Mouse (Mus musculus) adipocyte (in vitro differentiated cells): Measurements from ENCODE around the gene Crocc.

Experiments used
- DNase-seq: peaks from one replicate; pipeline ENCODE4 v3.0.0-alpha.2; 2016; ENCODE audit warnings: low spot score

Gene Crocc

GRCm38 (mm10) chr4:141066709-141067515 lies 6.6 kb upstream of the Crocc start:
- DNase-seq, result peak; percentile 36

GRCm38 (mm10) chr4:141065123-141065522 lies 4.8 kb upstream of the Crocc start:
- DNase-seq, result peak; percentile 87

GRCm38 (mm10) chr4:141064104-141064659 lies 3.8 kb upstream of the Crocc start:
- DNase-seq, result no peak

GRCm38 (mm10) chr4:141059616-141060425 lies 529 bp downstream of the Crocc start:
- no peak for DNase-seq

DNA sequence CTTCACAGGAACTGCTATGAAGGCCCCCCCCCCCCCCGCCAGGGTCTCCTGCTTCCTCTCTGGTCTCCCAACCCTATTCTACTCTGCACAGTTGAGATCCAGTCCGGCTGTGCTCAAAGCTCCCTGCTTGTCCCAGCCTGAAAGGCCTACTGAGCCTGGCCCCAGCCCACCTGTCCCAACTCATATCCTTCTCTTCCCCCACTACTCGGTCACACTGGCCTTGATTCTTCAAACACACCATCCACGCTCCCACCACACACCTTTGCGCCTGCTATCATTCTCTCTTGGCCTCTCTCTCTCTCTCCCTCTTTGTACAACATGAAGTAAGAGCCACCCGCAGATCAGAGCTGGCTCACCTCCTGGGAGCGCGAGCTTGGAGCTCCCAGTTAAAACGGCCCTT lies 1.5 kb downstream of the Crocc start:
- DNase-seq, result no peak

DNA sequence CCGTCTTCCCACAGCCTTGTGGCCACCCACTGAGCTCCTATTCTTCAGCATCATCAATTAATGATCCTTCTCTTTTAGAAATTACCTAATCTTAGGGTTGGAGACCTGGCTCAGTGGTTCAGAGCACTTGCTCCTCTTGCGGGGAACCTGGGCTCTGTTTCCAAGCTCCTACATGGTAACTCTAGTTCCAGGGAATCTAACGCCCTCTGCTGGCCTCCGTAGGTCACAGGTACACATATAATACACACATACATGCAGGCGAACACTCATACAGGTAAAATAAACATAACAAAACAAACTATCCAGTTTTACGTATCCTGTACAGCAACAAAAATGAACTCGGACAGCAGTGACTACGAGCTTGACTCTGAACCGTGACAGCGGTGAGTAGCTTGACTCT lies 3.4 kb downstream of the Crocc start:
- DNase-seq, result no peak

- no peak for DNase-seq
These were observed 6.7 kb downstream of the Crocc start for GRCm38 (mm10) chr4:141053568-141054161.

GRCm38 (mm10) chr4:141053138-141053537 lies 7.2 kb downstream of the Crocc start:
- DNase-seq, result no peak

GRCm38 (mm10) chr4:141052442-141052841 lies 7.9 kb downstream of the Crocc start:
- DNase-seq, result no peak

DNA sequence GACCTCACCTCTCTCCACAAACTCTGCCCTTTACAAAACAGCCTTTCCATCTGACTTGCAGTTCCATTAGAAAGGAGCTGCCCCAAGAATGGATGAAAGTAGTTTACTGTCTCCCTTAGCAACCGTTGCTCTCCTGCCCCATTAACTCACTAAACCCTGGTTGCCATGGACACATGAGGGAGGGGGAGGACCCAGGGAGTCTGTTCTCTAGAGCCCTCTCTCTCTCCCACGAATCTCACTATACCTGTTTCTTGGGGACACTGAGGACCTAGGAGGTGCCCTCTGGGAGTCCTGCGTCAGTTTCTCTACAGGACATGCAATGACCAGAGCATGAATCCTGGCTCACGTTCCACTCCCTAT lies 10.9 kb downstream of the Crocc start:
- no peak for DNase-seq

- no peak for DNase-seq
These were observed 11.4 kb downstream of the Crocc start for GRCm38 (mm10) chr4:141048810-141049475.

DNA sequence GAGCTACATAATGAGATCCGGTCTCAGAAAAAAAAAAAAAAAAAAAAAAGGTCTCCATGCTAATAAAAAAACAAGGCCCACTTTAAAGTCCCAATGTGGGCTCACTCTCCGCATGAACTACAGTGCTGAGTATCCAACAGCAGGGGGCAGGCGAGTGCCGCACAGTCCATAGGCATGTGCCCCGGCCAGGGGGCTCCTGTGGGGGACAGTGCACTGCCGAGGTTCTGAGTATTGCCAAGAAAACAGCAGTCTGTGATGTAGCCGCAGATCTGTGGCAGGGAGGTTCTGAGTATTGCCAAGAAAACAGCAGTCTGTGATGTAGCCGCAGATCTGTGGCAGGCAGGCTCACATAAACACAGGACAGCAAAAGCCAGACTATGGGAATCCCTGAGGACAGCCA lies 15.5 kb downstream of the Crocc start:
- peak; percentile 26 for DNase-seq

DNA sequence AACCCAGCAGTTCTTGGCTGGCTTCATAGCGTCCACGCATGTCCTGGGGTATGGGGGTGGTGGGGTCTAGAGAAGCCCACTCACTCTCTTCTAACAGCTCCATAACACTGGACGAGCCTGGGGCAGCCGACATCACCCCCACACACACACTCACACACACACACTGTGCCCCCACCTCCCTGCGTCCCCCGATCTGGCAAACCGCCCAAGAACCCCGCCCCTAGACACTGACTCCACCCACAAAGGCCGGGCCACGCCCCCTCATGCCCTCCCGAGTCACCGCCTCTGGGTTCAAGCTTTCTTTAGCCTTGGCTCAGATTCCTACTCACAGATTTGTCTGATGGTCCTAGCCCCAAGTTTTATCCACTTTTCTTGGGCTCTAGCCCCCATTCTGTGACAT lies 19.2 kb downstream of the Crocc start:
- no peak for DNase-seq

- DNase-seq, result no peak
These were observed 26.5 kb downstream of the Crocc start for GRCm38 (mm10) chr4:141033606-141034549.

- peak; percentile 73 for DNase-seq
These were observed 28.6 kb downstream of the Crocc start for GRCm38 (mm10) chr4:141031733-141032132.

- no peak for DNase-seq
These were observed 29.7 kb downstream of the Crocc start for GRCm38 (mm10) chr4:141030541-141031206.

DNA sequence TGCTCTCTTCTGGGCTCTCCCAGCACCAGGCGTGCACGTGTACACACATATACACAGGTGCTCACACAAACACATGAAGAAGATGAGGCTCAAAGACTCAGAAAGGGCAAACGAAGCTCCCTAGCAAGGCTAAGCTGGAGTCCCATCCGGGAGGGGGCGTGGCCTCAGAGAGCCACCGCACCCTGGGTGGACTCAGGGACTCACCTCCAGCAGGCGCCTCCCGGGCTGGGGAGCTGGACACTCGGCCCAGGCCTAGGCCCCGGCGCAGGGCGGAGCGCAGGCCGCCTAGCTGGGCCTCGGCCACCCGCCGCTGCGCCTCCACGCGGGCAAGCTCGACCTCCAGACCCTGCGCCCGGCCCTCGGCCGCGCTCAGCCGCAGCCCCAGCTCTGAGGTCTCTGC lies 35.4 kb downstream of the Crocc start:
- no peak for DNase-seq

DNA sequence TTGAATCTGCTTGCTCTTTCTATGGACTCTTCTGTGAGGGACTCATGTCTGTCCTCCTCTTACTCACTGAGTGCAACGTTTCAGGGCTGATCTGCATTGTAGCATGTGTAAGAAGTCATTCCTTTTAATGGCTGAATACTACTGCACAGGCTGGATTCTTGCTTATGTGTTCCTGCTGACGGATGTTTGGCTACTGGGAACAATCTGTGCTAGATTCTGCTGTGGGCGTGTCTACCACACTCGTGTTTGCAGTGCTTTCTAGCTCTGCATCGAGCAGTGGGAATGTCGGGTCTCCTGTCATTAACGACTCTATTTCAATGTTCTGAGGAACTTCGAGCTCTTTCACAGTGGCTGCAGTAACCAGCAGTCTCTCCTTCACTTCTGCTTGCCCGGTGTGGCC lies 36.3 kb downstream of the Crocc start:
- DNase-seq, result no peak

- no peak for DNase-seq
These were observed 38.8 kb downstream of the Crocc start for GRCm38 (mm10) chr4:141021614-141021929.

- DNase-seq, result no peak
These were observed 39.3 kb downstream of the Crocc start for GRCm38 (mm10) chr4:141020811-141021613.
